Mouse (Mus musculus): ENCODE results near the gene Ccni.

Gene Ccni

DNA sequence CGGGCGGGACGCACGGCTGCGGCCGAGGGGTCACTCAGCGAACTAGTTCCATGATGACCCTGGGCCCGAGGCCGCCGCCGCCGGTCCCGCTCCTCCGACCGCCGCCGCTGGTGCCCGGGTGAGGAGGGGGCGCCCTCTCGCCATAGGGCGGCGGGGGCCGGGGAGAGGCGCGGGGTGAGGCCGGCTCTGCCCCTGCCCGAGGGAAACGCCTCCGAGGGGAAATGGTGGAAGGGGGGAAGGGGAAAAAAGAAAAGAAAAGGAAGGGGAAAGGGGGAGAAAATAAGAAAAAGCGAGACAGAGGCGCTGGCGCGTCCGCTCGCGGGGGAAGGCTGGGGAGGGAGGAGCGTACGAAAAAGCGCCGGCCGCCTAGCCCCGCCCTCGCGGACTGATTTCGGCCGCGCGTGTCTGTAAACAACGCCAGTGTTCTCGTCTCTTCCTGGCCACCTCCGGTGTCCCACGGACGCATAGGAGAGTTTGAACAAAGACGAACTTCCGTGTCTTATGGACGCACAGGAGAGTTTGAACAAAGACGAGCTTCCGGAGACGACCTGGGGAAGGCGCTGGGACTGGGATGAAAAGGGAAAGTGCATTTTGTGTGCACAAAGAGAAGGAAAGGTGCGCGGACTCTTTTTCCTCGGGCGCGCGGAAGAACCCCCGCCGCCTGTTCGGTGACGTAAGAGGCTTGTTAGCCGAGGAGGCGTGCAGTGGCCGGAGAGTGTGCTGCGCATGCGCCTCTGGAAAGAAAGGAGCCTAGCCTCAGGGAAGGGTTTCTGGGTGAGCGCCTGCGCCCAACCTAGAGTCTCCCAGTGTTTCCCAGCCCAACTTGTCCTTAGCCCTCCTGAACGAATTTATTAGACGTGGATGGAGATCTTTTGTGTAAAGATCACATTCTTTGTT is at the start of gene Ccni, which contains the start of gene 2010109A12Rik:
Gene Ccni (minus strand): TSS at position 387 of the 897 bp plus-strand sequence.
Gene 2010109A12Rik (plus strand): TSS at position 410 of the 897 bp plus-strand sequence.
- DNase-seq (ENCODE audit: extremely low read depth, low read depth), result peak; percentile 86

DNA sequence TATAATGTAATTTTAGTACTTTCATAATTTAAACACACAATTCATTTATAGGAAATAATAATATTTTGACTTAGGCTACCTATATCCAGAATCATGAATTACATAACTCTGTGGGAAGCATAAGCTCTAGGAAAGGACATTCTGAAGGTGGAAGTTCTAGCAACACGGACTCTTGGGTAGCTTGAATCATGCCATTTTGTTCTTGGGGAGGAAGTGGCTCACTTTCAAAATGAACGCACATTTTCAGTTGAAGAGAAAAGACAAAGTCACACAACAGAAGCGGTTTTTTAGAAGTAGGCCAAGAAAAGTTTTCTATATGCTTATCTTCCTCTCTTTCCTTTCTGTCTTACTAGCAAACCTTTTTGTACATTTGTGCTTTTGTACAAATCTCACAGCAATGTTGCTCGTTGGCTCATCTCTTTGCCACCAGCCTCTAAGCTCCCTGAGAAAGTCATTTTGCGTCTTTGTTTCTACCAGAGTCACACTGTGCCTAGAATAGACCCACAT is 49.5 kb upstream of the Ccni start:
- no peak for DNase-seq (ENCODE audit: extremely low read depth, low read depth)

DNA sequence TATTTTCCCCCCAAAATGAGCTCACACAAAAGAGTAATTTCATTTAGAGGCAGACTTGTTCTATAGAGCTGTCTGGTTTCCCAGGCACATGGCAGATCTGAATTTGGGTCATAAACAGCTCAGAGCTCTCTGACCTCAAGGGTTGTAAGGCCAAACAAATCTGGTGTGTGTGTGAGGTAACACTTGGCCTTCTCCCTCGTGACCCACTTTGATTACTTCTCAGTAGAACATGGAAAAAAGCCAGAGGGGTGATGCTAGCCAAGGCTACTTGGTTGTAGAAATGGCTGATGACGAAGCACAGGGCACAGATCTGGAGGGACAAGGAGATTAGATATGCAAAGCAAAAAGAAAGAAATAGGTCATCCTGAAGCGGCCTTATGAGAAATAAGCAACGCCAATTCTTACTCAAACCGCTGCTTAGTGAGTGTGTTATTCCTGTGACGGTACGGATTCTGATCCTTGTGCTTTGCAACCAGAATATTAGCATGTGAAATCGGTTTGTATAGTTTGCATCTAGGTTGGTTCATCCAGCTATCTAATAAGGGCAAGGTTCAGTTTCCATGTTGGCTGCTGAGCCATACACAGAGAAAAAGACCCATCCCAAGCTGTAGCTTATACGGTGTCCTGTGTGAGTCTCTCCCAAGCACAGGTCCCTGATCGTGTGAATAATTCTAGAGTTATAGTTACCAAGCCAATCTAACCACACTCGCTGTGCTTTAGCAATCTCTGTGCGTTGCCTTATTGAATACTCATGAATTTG is 44.9 kb upstream of the Ccni start:
- DNase-seq (ENCODE audit: extremely low read depth, low read depth), result no peak

DNA sequence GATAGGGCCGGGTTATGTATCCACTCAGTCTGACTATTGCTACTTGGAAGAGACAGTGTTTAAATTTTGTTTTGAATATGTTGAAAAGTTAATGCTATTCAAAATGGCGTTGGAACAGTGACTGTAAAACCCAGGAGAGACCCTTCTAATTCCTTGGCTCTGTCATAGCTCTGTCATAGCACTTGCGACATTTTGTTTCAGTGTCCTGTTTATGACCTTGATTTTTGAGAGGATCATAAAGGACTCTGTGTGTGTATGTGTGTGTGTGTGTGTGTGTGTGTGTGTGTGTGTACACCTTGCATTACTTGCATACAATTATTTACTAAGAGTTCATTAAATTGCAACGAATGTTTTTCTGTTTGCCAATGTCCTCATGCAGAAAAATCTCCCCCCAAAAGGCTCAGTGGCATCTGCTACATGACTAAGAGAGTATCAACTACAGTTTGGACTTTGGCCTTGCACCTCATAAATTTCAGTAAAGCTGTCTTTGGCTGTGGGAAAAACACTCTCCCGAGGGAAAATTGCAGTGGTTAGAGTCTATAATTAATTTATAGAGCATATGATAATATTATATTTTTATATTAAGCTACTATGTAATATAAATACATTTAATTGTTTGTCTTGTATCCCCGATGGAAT is 43.8 kb upstream of the Ccni start:
- DNase-seq (ENCODE audit: extremely low read depth, low read depth), result no peak

DNA sequence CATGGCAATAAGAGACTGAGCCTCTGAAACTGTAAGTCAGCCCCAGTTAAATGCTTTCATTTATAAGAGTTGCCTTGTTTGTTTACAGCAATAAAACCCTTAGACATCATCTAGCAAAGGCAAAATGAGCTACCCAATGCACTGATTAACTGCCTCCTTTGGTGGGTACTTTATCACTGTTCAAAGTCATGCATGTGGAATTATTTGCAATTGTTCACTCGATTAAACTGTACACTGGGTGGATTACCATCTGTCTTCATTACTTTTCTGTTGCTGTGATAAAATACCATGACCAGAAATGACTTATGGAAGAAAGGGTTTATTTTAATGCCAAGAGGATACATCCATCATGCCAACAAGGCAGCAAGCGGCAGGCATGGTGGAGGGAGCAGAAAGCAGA is 39.0 kb upstream of the Ccni start:
- DNase-seq (ENCODE audit: extremely low read depth, low read depth), result no peak

DNA sequence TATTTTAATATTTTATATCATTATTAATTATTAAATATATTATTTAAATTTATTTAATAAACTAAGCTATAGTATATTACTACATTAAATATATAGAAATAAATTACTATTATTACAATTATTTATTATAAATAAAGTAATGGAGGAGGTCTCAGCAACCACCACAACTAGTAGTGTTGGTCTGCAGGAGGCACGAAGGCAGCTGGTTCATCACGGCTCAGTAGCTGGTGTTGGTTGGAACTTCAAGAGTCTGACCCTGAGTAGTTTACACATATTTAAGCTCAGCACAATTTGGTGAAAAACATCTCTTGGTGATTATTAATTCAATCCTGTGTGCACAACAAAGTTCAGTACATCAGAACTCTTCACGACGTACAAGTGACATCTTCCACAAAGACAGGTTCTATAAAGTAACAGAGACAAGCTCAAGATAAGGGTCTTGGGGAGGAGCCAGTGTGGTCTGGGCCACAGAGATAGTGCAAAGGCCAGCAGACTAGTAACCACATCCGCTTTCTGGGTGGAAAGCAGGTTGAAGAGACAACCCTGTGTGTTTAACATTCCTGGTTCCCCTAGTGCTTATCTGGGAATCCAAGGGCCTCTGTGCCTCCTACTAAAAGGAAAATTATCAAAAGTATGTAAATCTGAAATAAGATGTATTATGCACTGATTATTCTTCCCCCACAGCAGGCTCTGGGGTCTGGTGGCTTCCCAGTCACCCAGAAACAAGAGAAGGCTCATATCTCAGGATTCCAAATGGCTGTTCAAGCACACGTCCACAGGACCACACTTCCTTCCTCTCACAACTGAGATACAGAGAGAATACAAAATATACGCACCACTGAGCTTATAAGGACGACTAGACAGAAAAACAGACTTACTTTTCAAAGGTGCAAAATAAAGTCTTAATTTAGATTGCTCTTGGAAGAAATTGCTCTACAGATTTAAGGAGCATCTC is 33.6 kb upstream of the Ccni start:
- peak; percentile 98 for DNase-seq (ENCODE audit: extremely low read depth, low read depth)

GRCm38 (mm10) chr5:93236541-93236940 is 30.2 kb upstream of the Ccni start:
- DNase-seq (ENCODE audit: extremely low read depth, low read depth), result no peak

GRCm38 (mm10) chr5:93235888-93236287 is 29.6 kb upstream of the Ccni start:
- DNase-seq (ENCODE audit: extremely low read depth, low read depth), result no peak

DNA sequence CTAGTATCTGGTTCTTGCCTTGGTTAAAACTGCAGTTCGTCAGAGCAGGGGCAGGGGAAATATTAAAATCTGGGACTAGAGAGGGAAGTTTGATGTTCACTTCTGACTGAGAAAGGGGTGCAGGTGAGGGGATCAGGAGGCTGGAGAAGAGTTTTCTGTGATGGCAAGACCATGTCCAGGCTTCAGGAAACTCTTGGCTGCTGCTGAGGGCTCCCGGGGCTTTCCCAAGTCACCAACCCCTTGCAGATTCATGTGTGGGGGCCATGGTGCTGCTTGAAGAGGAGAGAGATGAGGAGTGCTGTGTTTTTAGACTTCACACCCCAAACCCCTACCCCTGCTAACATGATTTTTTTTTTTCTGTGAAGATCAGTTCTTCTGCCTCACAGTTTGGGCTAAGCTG is 28.3 kb upstream of the Ccni start:
- no peak for DNase-seq (ENCODE audit: extremely low read depth, low read depth)

DNA sequence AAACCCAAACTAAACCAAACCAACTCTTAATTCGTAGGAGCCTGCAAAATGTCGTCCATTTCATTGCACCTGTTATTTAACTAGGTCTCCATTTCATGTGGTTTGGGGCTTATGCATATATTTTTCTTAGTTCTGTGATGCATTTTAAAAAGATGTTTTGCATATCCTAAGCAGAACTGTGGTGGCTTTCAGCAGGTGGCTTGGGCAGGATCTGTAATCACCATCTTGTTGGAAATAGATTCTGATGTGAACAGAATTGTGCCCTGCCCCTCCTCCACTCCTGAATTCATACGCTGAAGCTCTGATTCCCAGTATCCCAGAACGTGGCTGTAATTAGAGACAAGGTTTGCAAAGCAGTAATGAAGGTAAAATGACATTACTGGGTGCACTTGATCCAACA is 27.8 kb upstream of the Ccni start:
- DNase-seq (ENCODE audit: extremely low read depth, low read depth), result no peak

DNA sequence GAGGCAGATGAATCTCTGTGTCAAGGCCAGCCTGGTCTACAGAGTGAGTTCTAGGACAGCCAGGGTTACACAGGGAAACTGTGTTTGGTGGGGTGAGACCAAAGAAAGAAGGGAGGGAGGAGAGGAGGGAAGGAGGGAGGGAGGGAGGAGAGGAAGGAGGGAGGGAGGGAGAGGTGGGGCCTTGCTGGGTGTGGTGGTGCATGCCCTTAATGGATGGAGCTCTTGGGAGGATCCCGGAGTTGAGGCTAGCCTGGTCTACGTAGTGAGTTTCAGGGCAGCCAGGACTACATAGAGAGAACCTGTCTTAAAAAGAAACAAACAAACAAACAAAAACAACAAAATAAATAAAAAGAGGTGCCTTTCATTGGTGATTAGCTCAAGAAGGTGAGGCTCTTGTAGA is 26.5 kb upstream of the Ccni start:
- DNase-seq (ENCODE audit: extremely low read depth, low read depth), result no peak

- DNase-seq (ENCODE audit: extremely low read depth, low read depth), result no peak
These were observed 25.4 kb upstream of the Ccni start for GRCm38 (mm10) chr5:93231721-93232120.

GRCm38 (mm10) chr5:93229527-93229926 is 23.2 kb upstream of the Ccni start:
- DNase-seq (ENCODE audit: extremely low read depth, low read depth), result no peak

DNA sequence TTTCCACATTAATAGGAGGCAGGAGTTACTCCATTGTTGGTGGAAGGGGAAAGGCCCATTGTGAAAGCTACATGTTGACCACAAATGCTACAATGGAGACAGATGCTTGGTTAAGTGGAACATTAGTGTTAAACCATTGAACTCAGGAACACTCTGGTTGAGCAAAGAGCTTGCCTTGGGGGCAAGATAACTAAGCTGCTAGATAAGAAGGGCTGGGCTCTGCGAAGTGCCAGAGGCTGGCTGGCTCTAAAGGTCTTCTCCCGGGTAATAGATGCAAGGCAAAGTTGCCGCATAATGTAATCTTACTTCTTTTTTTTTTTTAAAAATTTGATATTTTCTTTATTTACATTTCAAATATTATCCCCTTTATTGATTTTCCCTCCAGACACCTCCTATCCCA is 20.9 kb upstream of the Ccni start:
- no peak for DNase-seq (ENCODE audit: extremely low read depth, low read depth)

DNA sequence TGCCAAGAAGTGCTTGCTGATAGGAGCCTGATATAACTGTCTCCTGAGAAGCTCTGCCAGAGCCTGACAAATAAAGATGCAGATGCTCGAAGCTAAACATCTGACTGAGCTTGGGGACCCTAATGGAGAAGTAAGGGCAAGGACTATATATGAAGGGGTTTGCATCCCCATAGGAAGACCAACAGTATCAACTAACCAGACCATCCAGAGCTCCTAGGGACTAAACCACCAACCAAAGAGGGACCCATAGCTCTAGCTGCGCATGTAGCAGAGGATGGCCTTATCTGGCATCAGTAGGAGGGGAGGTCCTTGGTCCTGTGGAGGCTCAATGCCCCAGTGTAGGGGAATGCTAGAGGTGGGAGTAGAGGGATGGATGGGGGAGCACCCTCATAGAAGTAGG is 18.3 kb upstream of the Ccni start:
- no peak for DNase-seq (ENCODE audit: extremely low read depth, low read depth)

DNA sequence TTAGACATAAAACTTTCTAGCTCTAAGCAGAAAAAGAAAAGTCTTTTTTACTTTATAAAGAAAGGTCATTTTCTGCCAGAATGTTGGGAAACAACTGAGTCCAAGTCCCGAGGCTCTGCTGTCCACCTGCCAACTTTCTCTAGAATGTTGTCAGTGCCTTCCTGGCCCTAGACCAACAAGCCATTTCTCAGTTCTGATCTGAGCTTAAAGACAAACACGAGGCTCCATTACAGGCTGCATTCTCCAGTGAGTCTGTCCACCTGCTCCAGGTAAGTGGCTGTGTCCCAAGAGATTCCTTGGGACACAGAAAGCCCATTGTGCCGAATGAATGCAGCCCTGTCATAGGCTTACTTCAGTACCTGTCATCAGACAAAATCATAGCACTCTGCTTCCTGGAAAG is 15.4 kb upstream of the Ccni start:
- DNase-seq (ENCODE audit: extremely low read depth, low read depth), result no peak

DNA sequence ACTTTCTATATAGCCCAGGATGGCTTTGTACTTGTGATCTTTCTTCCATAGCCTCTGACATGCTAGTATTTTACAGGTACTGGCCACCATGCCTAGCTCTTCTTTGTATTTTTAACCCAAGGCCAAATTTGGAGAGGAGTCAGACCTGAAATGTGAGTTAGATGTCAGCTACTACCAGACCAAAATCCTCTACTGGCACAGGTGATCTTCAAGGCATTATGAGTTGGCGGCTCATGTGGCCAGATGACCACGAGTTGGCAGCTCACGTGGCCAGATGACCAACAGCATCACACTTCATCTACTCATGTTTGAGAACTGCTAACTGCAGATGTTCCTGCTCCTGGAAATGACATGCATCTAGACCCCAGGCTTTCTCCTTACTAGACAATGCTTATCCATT is 12.1 kb upstream of the Ccni start:
- no peak for DNase-seq (ENCODE audit: extremely low read depth, low read depth)

DNA sequence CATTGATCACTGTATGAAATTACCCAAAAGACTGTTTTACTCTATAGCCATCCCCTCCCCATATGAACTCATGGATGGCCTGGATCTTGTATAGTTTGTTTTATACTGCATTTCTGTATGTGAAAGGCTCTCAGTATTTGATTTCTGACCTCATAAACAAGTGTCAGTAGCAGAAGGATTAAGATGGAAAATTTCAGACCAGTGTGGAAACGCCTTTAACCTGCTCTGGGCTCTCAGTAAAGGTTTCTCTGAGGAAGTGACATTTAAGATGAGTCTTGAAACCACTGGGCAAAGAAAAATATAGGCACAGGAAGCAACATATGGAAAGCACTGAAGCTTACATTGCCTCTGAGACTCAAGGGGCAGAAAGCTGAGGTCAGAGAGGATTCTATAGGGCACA is 1.3 kb upstream of the Ccni start:
- no peak for DNase-seq (ENCODE audit: extremely low read depth, low read depth)

DNA sequence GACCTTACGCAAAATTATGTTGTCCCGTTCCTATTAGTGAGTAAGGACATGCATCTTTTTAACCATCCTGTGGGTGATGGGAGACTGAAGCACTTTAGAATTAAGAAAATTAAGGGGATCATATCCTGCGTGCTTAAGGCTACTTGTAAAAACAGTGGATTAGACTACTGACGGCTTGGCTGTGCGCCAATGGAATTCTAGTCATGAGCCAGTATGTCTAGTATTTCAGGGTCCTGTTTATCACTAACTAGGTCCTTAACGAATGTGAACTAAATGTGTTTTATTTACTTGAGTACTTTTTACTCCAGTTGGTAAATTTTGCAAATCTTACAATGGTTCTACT is 682 bp upstream of the Ccni start:
- DNase-seq (ENCODE audit: extremely low read depth, low read depth), result no peak

DNA sequence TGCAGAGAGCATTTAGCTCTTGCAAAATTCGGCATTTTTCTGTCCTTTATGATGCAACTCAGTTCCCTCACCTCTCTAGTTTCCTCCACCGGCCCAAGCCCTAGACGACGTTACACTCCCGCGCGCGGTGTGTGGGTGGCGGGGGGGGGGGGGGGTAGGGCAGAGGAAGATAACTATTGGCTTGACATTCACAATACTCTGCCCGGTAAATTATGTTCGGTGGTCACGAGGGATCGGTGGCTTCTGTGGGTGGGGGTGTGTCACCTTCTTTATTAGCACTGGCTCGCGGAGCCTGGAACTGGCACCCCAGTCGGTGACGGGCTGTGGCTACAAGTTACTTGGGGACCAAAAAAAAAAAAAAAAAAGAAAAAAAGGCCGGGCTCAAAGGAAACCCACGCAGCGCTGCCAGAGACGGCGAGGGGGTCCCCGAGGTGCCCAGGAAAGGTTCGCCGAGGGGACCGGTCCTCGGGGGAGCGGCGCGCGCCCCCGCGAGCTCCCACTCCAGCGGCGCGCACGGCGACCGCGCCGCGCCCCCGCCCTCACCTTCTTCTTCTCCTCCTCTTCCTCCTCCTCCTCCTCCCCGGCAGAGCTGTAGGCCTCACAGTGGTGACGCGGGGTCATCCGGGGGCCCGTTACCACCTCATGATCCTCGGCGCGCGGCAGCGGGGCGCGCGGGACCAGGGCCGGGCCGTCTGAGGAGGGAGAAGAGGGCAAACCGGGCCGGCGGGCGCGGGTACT is 755 bp downstream of the Ccni start:
- no peak for DNase-seq (ENCODE audit: extremely low read depth, low read depth)

All from MEL-GATA-1-ER (cell line).